Mouse (Mus musculus): ENCODE results near the gene Epha1. TPM values are rescaled to one million over a fixed set of nuclear protein-coding genes. Genes with fewer than 3 reads are reported as not detected.
A peak's percentile ranks its signal among the peaks of the same experiment; 100 is the strongest.

The Epha1 gene
- total RNA-seq, 2 experiments from 2014 or later: not detected

DNA sequence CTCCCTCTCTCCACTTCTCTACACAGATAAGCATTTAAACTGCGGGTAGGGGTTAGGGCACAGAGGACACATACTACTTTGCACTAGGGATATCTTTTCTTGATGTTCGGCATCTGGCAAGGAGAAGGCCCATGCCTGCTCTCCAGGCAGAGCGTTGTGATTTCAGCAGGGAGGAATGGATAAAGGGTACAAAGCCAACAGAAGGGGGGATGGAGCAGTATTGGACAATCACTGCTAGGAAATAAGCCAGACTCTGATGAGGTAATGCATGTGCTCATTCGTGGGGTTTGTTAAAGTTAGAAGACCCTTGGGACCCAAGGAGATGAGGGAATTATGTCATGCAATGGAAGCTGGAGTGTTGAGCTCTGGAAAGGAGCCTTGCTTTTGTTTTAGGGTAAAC lies 1.6 kb upstream of the Epha1 start:
- ATAC-seq (ENCODE audit: poor library complexity, severe bottlenecking): no peak

DNA sequence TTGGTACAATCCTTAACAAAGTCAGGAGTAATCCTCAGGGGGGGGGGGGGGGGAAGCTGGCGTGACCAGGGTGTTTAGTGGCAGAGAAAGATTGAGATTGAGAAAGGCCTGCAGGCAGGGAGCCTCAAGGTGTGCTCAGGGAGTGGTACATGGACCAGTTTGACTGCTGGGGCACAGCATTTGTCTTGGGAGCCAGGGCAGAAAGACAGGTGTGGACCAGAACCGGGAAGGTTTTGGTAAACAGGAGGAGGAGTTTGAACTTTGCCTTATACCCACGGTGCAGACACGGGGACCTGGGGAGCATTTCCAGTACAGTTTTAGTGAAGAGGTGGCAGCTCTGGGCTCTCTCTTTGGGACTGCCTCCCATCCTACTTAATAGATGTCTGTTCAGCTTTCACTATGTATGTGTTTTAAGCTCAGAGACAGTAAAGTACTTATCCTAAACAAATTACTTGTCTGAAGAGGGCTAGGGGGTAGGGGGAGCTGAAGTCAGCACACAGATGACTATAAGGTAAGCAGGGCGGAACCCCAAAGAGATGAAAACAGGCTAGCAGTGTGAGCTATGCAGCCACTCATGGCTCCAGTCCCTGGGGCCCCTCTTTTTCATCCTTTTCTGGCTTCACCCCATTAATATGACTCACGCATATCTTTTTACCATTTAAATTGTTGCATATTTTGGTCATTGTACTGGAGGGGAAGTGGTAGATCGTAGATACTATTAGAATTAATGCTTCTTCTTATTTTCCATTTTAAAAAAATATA lies 782 bp upstream of the Epha1 start:
- 0 out of 2 replicates have a peak, but pooled peaks have one; percentile 15 for ATAC-seq (ENCODE audit: poor library complexity, severe bottlenecking)

DNA sequence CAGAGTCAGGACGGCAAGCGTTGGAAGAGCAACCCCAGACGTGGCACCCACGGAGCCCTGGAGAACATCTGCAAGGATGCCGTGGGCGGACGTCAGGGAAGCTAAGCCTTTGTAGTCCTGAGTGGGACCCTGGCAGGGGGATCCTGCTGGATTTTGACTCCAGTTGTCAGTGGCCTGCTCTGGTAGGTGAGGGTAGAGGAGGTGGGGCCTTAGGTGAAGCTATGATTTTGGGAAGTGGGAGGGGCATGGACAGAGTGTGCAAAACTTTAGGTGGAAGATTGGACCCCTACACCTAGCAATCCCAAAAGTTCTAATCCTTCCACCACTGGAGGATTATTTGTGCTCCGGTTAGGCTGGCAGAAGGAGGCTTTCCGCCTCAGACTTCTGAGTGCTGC lies 650 bp downstream of the Epha1 start:
- no peak for ATAC-seq (ENCODE audit: poor library complexity, severe bottlenecking)

DNA sequence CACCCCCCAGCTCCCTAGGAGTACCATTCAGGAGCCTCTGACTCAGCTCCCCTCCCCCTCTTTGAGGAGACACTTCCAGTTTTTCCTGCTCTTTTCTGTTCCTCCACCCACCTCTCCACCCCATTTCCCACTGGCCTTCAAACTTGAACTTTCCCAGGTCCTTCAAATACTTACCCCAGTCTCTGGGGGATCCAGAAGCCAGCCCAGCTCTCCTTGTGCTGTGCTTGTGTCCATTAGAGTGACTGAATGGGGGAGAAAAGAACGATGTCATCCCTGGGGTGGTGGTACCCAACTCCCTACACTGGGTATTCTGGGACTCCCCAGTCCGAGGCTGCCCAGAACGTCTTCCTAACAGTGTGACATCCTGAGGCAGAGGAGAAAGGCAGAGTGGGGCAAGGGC lies 1.1 kb downstream of the Epha1 start:
- ATAC-seq (ENCODE audit: poor library complexity, severe bottlenecking): no peak

DNA sequence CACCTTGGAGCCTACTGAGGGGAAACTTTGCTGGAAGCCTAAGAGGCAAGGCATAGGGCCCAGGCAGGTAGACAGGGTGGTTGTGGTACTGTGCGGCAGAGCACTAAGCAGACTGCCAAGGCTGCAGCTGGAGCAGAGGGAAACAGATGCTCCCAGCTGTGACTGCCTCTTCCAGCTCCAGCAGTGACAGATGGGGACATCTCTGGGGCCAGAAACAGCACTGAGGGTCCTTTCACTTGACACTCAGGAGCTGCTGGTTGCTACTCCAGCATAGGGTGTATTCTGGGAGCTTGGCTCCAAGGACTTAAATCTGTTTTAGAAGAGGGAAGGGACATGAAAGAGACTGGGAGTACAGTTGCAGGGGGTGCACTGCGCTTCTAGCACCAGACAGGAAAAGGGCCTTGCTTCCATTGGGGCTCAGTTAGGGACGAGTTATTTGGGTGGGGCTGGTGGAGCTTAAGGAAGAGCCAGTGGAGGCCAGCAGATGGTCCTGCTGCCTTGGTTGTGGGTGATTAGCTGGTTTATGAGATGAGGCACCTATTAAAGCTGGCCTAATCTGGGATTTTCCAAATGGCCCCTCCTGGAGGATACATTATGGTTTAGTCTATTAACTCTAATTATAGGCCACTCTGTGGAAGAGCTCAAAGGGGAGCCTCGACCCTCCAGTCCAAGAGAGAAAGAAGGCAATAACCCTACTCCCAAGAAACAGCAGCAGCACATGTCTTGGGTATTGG lies 2.3 kb downstream of the Epha1 start:
- ATAC-seq (ENCODE audit: poor library complexity, severe bottlenecking): no peak

DNA sequence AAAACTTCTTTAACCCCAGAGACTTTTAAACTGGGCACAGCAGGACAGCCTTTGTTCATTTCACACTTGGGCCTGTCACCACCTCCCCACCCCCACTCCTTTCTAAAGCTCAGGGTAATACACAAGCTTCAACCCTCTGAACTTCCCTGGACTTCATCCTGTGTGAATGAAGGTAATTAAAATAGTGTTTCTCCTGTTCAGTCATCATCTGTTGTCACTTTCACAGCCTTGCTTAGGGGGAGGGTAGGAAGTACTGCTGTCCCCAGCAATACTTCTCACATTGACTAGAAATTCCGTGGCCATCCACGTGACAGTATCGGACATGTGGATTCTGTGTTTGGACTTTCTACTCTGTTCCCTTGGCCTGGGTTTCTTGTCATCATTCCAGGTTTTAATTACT lies 3.2 kb downstream of the Epha1 start:
- no peak for ATAC-seq (ENCODE audit: poor library complexity, severe bottlenecking)

DNA sequence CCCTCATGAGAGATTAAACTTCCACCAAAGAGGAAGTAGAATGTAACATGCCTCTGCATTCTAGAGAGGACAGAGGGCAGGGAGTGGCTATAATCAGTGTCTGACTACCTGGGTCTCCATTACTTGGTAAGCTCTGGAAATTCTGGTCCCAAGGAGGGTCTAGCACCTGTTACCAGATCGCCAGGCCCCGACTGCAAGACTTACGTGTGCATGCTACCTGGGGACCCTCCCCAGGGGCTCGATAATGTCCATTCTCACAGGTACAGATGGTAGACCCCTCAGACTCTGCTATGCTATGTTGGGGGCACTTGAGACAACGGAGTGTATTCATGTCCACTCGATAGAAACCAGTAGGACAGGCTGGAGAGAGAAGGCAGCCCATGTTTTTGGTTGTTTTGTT lies 7.9 kb downstream of the Epha1 start:
- no peak for ATAC-seq (ENCODE audit: poor library complexity, severe bottlenecking)

DNA sequence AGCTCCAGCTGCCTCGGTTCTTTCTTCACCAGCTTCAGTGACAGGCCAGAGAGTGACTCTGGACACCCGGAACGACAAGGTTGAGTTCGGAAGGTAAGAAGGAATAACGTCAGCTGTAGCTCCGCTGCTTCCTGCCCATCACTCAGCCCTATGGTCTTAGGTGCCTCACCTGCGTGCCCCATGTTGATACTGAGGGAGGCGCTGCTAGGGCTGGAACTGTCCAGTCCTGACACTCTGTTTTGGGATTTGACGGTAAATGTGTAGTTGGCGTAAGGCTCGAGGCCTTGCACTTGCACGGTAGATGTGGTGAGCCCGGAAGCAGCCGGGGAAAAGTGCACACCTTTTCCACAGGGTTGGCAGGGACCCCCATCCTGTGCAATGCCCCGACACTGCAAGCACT lies 8.5 kb downstream of the Epha1 start:
- no peak for ATAC-seq (ENCODE audit: poor library complexity, severe bottlenecking)

DNA sequence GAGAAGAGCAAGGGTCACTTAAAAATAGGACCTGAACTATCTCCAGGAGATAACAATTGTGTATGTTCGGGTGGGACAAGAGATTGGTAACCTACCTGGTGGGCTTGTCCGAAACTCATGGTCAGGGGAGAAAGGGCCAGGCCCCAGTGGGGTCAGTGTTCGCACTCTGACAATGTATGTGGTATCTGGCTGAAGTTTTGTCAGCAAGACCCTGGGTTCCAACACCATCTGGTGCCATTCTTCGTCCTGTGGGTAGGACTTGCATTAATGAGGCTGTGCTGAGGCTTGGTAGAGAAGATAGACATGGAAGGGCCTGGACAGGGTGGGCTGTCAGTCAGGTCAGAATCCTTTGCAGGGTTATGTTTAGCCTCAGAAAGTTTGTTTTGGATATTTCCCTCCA lies 9.0 kb downstream of the Epha1 start:
- no peak for ATAC-seq (ENCODE audit: poor library complexity, severe bottlenecking)

DNA sequence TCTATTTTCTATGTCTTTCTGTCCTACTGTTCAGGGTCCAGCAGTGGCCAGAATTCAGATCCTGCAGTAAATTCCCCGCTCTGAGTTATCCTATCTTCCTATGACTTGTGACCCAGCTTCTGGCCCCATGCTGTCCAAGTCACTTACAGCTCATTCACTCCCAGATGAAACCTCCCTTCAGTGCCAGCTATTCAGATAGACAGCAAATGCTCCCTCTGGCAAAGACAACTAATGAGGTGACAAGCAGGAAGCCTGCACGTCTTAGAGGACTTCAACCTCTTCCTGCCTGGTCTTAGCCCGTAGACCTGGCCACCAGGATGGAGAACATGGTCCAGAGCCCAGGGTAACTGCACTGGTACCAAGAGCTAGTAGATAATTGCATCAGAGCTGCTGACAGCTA lies 10.1 kb downstream of the Epha1 start:
- ATAC-seq (ENCODE audit: poor library complexity, severe bottlenecking): no peak

DNA sequence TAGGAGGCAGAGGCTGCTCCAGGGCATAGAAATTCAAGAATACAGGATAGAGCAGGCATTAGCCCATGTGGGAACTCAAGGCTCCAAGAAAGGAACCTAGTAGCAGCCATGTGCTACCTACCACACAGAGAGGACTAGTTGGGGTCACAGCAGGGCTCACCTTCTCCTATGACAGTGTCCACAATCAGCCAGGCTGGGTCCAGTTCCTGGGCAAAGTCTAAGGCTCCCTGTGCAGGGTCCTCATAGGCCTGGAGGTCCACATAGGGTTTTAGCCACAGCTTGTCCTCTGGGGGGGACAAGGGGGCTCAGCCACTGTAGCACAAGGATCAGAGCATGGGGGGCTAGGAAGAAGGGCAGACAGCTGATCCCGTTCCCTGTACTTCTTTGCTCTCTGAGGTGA lies 10.6 kb downstream of the Epha1 start:
- ATAC-seq (ENCODE audit: poor library complexity, severe bottlenecking): no peak

DNA sequence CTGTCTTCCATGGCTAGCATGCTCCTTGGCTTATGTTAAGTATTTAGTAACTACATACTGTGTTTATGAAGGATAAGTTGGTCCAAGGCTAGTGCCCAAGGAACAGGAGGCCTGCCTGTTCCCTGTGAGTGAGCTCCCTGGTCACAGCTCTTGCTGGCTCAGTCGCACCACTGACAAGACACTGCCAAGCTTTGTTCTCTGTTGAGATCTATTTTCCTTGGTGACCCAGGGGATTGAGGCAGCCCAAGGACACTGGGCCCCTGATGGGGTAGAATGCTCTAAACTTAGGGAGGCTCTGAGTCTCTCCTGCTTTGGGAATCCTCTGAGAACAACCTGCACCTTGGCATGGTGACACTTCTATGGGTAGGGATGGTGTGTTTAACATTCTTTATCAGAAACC lies 11.0 kb downstream of the Epha1 start:
- no peak for ATAC-seq (ENCODE audit: poor library complexity, severe bottlenecking)

DNA sequence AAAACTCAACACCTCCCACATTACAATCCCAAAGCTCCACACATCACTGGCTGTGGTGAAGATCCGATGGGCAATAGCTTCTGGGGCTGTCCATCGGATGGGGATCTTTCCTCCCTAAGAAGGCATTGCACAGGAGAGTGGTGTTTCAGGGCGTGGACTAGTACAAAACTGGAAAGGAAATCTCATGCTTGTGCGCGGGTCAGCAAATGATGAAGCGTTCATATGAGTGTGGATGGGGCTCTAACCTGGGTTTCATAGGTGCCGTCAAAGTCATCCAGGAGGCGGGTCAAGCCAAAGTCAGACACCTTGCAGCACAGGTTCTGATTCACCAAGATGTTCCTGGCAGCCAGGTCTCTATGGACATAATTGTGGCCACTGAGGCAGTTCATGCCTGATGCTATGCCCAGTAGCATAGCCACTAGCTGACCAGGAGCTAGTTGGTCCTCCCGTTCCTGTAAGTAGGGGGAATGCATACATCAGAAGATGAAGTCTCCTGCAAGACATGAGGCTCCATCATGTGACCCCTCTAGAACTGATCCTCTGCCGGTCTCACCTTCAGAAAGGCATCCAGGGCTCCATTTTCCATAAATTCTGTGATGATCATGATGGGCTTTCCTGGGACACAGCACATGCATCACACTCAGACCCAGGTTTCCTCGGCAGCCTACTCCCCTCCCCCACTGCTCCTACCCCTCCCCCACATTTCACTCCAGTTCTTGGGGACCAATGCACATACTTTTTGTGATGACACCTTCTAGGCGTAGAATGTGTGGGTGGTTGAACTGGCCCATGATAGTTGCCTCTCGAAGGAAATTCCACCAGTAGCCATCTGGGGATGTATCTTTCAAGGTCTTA lies 11.8 kb downstream of the Epha1 start:
- no peak for ATAC-seq (ENCODE audit: poor library complexity, severe bottlenecking)

DNA sequence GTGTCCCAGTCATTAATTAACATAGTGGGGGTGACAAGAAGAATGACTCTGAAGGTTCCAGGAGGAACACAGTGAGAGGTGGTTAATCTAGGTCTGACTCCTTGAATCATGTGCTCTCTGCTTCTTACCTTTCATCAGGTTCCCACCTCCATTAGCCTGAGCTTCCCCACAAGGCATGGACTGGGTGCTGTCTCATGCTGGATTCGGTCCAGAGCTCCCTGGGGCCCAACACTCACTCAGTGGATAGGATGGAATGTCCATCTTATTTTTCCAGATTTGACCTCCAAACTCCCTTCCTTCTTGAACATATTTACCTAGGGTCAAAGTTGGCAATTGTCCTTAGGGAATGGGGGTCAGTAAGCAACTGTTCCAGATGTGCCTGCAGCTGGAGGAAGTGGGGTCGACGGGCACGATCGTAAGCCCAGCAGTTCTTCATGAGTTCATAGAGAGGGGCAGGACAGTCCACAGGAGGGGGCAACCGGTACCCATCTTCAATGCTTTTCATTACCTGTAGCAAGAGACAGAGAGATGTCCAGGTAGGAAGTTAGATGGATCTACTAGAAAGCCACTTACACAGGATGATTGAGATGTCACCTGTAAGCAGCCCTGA lies 12.7 kb downstream of the Epha1 start:
- ATAC-seq (ENCODE audit: poor library complexity, severe bottlenecking): no peak

DNA sequence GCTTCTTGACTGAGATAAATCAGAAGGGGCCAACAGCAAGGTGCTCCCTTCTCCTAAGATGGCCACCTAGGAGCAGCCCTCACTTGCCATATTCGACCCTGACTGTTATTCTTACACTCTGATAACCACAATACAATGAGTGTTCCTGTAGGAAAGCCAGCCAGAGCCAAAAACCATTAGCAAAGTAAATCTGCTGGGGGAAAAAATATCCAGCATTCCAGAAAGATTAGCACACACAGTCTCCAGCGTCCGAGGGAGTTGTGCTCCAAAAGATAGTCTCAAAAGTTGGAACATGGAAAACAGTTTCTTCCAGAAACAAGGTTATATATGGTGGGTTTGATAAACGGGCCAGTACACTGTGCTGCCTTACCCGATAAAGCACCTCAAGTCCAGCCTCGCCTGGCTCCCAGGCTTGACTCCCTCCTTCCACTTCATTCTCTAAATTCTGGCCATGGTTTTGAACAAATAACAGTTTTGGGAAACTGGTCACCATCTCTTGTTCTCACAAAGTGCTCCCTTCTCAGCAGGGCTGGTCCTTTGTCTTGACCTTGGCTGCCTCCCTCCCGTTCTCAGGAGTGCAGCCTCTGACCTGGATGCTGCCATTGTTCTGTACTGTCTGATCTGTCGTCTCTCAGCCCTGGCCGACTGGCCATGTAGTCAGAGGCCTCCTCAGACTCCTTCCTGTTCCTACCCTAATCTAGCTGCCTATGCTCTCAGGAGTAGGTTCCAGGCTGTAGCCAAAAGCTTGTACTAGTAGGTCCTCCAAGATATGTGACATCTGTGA lies 13.5 kb downstream of the Epha1 start:
- ATAC-seq (ENCODE audit: poor library complexity, severe bottlenecking): no peak

DNA sequence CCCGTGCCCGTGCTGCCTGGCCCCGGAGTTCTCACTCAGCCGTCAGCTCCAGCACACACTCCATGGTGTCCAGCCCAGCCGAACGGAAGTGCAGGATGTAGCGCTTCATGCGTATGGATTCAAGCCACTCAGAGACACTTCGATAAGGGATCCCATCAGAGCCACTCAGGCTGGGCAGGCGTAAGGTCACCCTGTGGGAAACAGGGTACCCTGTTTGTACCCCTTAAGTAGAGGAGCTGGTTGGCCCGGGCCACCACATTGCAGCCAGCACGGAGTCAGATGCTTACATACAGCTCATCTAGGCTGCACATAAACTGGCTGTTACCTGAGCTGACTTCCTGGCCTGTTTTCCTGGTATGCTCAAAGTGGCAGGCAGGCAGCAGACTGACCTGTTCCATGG lies 14.2 kb downstream of the Epha1 start:
- ATAC-seq (ENCODE audit: poor library complexity, severe bottlenecking): no peak

DNA sequence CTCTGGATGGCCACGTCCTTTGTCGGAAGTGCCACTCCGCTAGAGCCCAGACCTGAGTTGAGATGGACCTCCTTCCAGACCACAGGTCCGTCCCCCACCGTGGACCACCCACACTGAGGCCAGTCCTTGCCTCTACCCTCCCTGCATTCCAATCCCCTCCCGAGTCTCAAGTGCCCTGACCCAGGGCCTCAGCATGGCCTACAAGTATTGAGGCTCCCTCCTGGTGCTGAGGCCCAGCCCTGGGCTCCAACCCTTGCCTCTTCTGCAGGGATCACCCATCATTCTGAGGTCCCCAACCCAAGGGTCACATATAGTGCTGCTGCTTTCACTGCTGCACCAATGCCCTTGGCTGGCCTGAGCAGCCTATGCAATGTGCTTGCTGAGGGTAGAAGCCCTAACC lies 15.2 kb downstream of the Epha1 start:
- no peak for ATAC-seq (ENCODE audit: poor library complexity, severe bottlenecking)

DNA sequence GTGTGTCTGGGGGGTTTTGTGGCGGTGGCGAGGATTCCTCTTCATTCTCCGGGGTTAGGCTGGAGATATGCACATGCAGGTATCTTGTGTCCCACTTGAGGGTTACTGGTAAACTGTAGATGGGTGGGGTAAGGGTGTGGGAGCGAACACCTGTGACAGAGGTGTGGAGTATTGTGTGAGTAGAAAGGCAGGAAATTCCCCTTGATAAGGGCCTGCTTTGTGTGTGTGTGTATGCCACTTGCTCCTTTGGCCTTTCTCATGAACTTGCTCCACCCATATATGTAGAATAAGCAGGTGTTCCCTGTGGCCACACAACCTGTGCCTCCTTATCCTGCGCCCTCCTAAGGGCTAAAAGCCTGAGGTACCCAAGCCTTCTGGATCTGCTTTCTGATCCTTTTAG lies 16.2 kb downstream of the Epha1 start:
- ATAC-seq (ENCODE audit: poor library complexity, severe bottlenecking): no peak

DNA sequence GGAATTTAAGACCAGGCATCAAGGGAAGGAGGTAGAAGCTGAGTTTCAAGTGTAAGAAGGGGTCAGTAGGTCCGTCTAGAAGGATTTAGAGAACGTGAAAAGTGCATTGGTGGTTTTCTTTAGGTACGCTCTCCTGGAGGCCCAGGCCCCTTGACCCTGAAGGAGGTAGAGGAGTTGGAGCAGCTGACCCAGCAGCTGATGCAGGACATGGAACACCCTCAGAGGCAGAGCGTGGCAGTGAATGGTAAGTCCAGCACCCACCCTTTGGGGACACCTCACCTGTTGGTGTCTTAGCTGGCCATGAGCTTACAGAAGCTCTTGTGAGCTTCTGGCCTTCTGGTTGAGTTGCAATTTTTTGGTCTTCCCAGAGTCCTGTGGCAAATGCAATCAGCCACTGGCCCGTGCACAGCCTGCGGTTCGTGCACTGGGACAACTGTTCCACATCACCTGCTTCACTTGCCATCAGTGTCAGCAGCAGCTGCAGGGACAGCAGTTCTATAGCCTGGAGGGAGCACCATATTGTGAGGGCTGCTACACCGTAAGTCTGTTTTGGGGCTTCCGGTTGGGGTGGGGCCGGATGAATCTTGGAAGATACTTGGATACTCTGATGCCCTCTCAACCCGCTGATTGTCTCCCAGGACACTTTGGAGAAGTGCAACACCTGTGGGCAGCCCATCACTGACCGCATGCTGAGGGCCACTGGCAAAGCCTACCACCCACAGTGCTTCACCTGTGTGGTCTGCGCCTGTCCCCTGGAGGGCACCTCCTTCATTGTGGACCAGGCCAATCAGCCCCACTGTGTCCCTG lies 17.1 kb downstream of the Epha1 start:
- no peak for ATAC-seq (ENCODE audit: poor library complexity, severe bottlenecking)

DNA sequence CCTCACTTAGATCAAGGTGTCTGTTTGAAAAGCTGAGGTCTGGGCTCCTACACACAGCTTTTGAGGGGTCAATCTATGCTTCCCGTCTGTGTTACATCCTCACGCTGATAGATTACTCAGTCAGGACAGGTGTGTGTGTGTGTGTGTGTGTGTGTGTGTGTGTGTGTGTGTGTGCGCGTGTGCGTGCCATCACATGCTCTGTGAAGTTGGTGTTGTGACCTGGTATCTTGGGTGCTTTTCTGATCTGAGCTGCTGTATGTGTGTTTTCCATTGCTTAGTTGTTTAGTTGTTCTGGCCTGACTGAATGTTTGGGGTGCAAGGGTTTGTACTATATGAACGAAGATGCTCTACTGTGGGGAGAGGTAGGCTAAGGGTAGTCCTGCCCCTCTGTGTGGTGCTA lies 17.7 kb downstream of the Epha1 start:
- no peak for ATAC-seq (ENCODE audit: poor library complexity, severe bottlenecking)

Measured in megakaryocyte, adult 5-6 weeks (primary cell).